Mouse (Mus musculus): ENCODE results near the gene Rtn2.

GRCm38 (mm10) chr7:19302264-19303045, 20.0 kb downstream of the Rtn2 start:
- TF ChIP-seq CTCF (IDR thresholded peaks at IDR 0.05; ENCODE audit: borderline replicate concordance, insufficient read depth, low read length) (no peak), POLR2A (IDR thresholded peaks at IDR 0.05; ENCODE audit: low read depth, low read length) (no peak)

Measured in embryonic fibroblast, embryonic 13.5 days (primary cell).